Mouse (Mus musculus): ENCODE results near the gene Gpatch4.
A peak's percentile ranks its signal among the peaks of the same experiment; 100 is the strongest.

Gene Gpatch4

GRCm38 (mm10) chr3:88030608-88031395, 12.1 kb upstream of the Gpatch4 start:
- peak; percentile 61 to 69 for DNase-seq

- no peak for DNase-seq
Observed at GRCm38 (mm10) chr3:88033506-88033905, 9.4 kb upstream of the Gpatch4 start.

- DNase-seq = no peak
Observed at GRCm38 (mm10) chr3:88035561-88036293, 7.2 kb upstream of the Gpatch4 start.

GRCm38 (mm10) chr3:88049532-88049931, 6.6 kb downstream of the Gpatch4 start:
- DNase-seq = no peak

GRCm38 (mm10) chr3:88057030-88057429, 14.1 kb downstream of the Gpatch4 start:
- DNase-seq = no peak

GRCm38 (mm10) chr3:88057902-88058696, 15.2 kb downstream of the Gpatch4 start, which contains the start of gene Naxe:
Gene Naxe (minus strand): TSS chr3:88058495.
- peak; percentile 88 to 93 for DNase-seq

GRCm38 (mm10) chr3:88068386-88068785, 25.5 kb downstream of the Gpatch4 start:
- DNase-seq = no peak

GRCm38 (mm10) chr3:88071783-88072182, 28.9 kb downstream of the Gpatch4 start:
- peak; percentile 89 to 91 for DNase-seq

GRCm38 (mm10) chr3:88073631-88074030, 30.7 kb downstream of the Gpatch4 start:
- DNase-seq = no peak

GRCm38 (mm10) chr3:88074351-88074750, 31.4 kb downstream of the Gpatch4 start:
- DNase-seq = no peak

- no peak for DNase-seq
Observed at GRCm38 (mm10) chr3:88074766-88075165, 31.9 kb downstream of the Gpatch4 start.

GRCm38 (mm10) chr3:88077441-88077840, 34.5 kb downstream of the Gpatch4 start:
- no peak for DNase-seq

GRCm38 (mm10) chr3:88078204-88078603, 35.3 kb downstream of the Gpatch4 start, which contains the start of gene Ttc24:
Gene Ttc24 (minus strand): TSS chr3:88078304.
- DNase-seq = no peak

GRCm38 (mm10) chr3:88081345-88082223, 38.7 kb downstream of the Gpatch4 start, which contains the start of gene Iqgap3:
Gene Iqgap3 (plus strand): TSS chr3:88081971.
- DNase-seq = peak; percentile 92 to 94

GRCm38 (mm10) chr3:88082224-88082618, 39.3 kb downstream of the Gpatch4 start:
- DNase-seq = no peak

- no peak for DNase-seq
Observed at GRCm38 (mm10) chr3:88082663-88083062, 39.8 kb downstream of the Gpatch4 start.

- DNase-seq = no peak
Observed at GRCm38 (mm10) chr3:88084001-88084400, 41.1 kb downstream of the Gpatch4 start.

- no peak for DNase-seq
Observed at GRCm38 (mm10) chr3:88085459-88085858, 42.6 kb downstream of the Gpatch4 start.

GRCm38 (mm10) chr3:88087688-88088087, 44.8 kb downstream of the Gpatch4 start:
- DNase-seq = peak; percentile 26 to 35

GRCm38 (mm10) chr3:88090106-88090505, 47.2 kb downstream of the Gpatch4 start:
- DNase-seq = no peak

- no peak for DNase-seq
Observed at GRCm38 (mm10) chr3:88090616-88091015, 47.7 kb downstream of the Gpatch4 start.

- no peak for DNase-seq
Observed at GRCm38 (mm10) chr3:88094126-88094525, 51.2 kb downstream of the Gpatch4 start.
